Mouse (Mus musculus): ENCODE measurements around the gene Rfx4. TPM values are rescaled to one million over a fixed set of nuclear protein-coding genes. Genes with fewer than 3 reads are reported as not detected.

Gene Rfx4
- total and polyA plus RNA-seq, 2 experiments from 2014 or later = 10.2 to 15.0 TPM

- Histone ChIP-seq H3K36me3 (ENCODE audit: insufficient read depth, low read length) (peaks cover 25% of the 10 kb centered on the region), H3K27ac (ENCODE audit: low read depth, low read length) (no peak overlapping the region), H3K9me3 (ENCODE audit: low read length) (no peaks in the 10 kb centered on the region), H3K4me2 (ENCODE audit: low read depth, low read length, poor library complexity, severe bottlenecking) (no peak overlapping the region), H3K9ac (replicated peaks; ENCODE audit: low read length, poor library complexity, severe bottlenecking) (no peak overlapping the region), H3K4me1 (ENCODE audit: insufficient read depth, low read length) (no peaks in the 10 kb centered on the region), H3K4me3 (ENCODE audit: low read depth, low read length) (no peak overlapping the region), H3K27me3 (ENCODE audit: insufficient read depth, low read length) (no peaks in the 10 kb centered on the region)
- TF ChIP-seq CTCF (IDR thresholded peaks at IDR 0.05) = no peak
- DNase-seq (ENCODE audit: low spot score) (no peak), ATAC-seq (ENCODE audit: low FRiP score) (no peak)
- WGBS = 84% methylated on average over 3 of the region's 3 CpGs
Observed at GRCm38 (mm10) chr10:84949684-84950010, 193.8 kb downstream of the Rfx4 start.

- H3K4me2 ChIP-seq (ENCODE audit: low read depth, low read length, poor library complexity, severe bottlenecking) = no peak overlapping the region
- no peak for DNase-seq (ENCODE audit: low spot score)
- no peaks in the 10 kb centered on the region for H3K27me3 ChIP-seq (ENCODE audit: insufficient read depth, low read length)
- H3K9me3 ChIP-seq (ENCODE audit: low read length) = no peaks in the 10 kb centered on the region
- TF ChIP-seq CTCF (IDR thresholded peaks at IDR 0.05) = no peak
- no peaks in the 10 kb centered on the region for H3K4me1 ChIP-seq (ENCODE audit: insufficient read depth, low read length)
- no peak overlapping the region for H3K4me3 ChIP-seq (ENCODE audit: low read depth, low read length)
- WGBS = 70% methylated on average over 4 of the region's 4 CpGs
- ATAC-seq (ENCODE audit: low FRiP score) = no peak
- H3K36me3 ChIP-seq (ENCODE audit: insufficient read depth, low read length) = peaks cover 25% of the 10 kb centered on the region
- H3K9ac ChIP-seq (replicated peaks; ENCODE audit: low read length, poor library complexity, severe bottlenecking) = no peak overlapping the region
- H3K27ac ChIP-seq (ENCODE audit: low read depth, low read length) = no peak overlapping the region
Observed at GRCm38 (mm10) chr10:84950384-84950783, 194.5 kb downstream of the Rfx4 start.

GRCm38 (mm10) chr10:84954236-84954635, 198.4 kb downstream of the Rfx4 start:
- WGBS = 94% methylated on average over 10 of the region's 10 CpGs
- Histone ChIP-seq H3K4me1 (ENCODE audit: insufficient read depth, low read length) (no peaks in the 10 kb centered on the region), H3K36me3 (ENCODE audit: insufficient read depth, low read length) (0 out of 2 replicates have a peak, but pooled peaks cover 9% of the 10 kb centered on the region), H3K27ac (ENCODE audit: low read depth, low read length) (no peak overlapping the region), H3K27me3 (ENCODE audit: insufficient read depth, low read length) (no peaks in the 10 kb centered on the region), H3K9me3 (ENCODE audit: low read length) (no peaks in the 10 kb centered on the region), H3K9ac (replicated peaks; ENCODE audit: low read length, poor library complexity, severe bottlenecking) (no peak overlapping the region), H3K4me2 (ENCODE audit: low read depth, low read length, poor library complexity, severe bottlenecking) (no peak overlapping the region), H3K4me3 (ENCODE audit: low read depth, low read length) (no peak overlapping the region)
- TF ChIP-seq CTCF (IDR thresholded peaks at IDR 0.05) = no peak
- ATAC-seq (ENCODE audit: low FRiP score) = no peak
- no peak for DNase-seq (ENCODE audit: low spot score)

Other genes starting within 250 kb of the Rfx4 start
- 52.3 and 58.5 TPM in 2 replicates for gene Ckap4, start 222.0 kb upstream of the Rfx4 start, total RNA-seq (2014; rRNA removed)
- gene Ckap4, start 222.0 kb upstream of the Rfx4 start, polyA plus RNA-seq (2015; fragmentation: Nextera tagmentation; extraction: Ambion mirVana) = 46.4 and 52.7 TPM in 2 replicates
- gene Tcp11l2, start 179.4 kb upstream of the Rfx4 start, total RNA-seq (2014; rRNA removed) = 10.5 and 11.5 TPM in 2 replicates
- gene Tcp11l2, start 179.4 kb upstream of the Rfx4 start, polyA plus RNA-seq (2015; fragmentation: Nextera tagmentation; extraction: Ambion mirVana) = 15.0 and 16.0 TPM in 2 replicates
- gene Polr3b, start 133.8 kb upstream of the Rfx4 start, total RNA-seq (2014; rRNA removed) = 11.0 and 13.4 TPM in 2 replicates
- 10.2 and 10.5 TPM in 2 replicates for gene Polr3b, start 133.8 kb upstream of the Rfx4 start, polyA plus RNA-seq (2015; fragmentation: Nextera tagmentation; extraction: Ambion mirVana)
- 48.4 and 61.2 TPM in 2 replicates for gene Ric8b, start 161.6 kb downstream of the Rfx4 start, total RNA-seq (2014; rRNA removed)
- 34.5 and 34.8 TPM in 2 replicates for gene Ric8b, start 161.6 kb downstream of the Rfx4 start, polyA plus RNA-seq (2015; fragmentation: Nextera tagmentation; extraction: Ambion mirVana)

Data from midbrain, postnatal 0 days (tissue).